Mouse (Mus musculus): ENCODE measurements around the gene Slc24a3.

Slc24a3 gene

GRCm38 (mm10) chr2:145434068-145434467 lies 266.5 kb downstream of the Slc24a3 start:
- DNase-seq (ENCODE audit: low read depth, low spot score) = no peak

- DNase-seq (ENCODE audit: low read depth, low spot score) = peak; percentile 92
Observed at GRCm38 (mm10) chr2:145438336-145438735, 270.8 kb downstream of the Slc24a3 start.

GRCm38 (mm10) chr2:145439755-145440154 lies 272.2 kb downstream of the Slc24a3 start:
- DNase-seq (ENCODE audit: low read depth, low spot score) = no peak

- peak; percentile 22 for DNase-seq (ENCODE audit: low read depth, low spot score)
Observed at GRCm38 (mm10) chr2:145457106-145457747, 289.7 kb downstream of the Slc24a3 start.

GRCm38 (mm10) chr2:145460854-145461423 lies 293.4 kb downstream of the Slc24a3 start:
- DNase-seq (ENCODE audit: low read depth, low spot score) = peak; percentile 58

- no peak for DNase-seq (ENCODE audit: low read depth, low spot score)
Observed at GRCm38 (mm10) chr2:145462253-145462652, 294.7 kb downstream of the Slc24a3 start.

GRCm38 (mm10) chr2:145468701-145469325 lies 301.3 kb downstream of the Slc24a3 start:
- DNase-seq (ENCODE audit: low read depth, low spot score) = no peak

- DNase-seq (ENCODE audit: low read depth, low spot score) = no peak
Observed at GRCm38 (mm10) chr2:145477484-145477883, 309.9 kb downstream of the Slc24a3 start.

GRCm38 (mm10) chr2:145479676-145480075 lies 312.1 kb downstream of the Slc24a3 start:
- DNase-seq (ENCODE audit: low read depth, low spot score) = no peak

- no peak for DNase-seq (ENCODE audit: low read depth, low spot score)
Observed at GRCm38 (mm10) chr2:145500231-145500630, 332.7 kb downstream of the Slc24a3 start.

- DNase-seq (ENCODE audit: low read depth, low spot score) = no peak
Observed at GRCm38 (mm10) chr2:145501472-145501871, 333.9 kb downstream of the Slc24a3 start.

- no peak for DNase-seq (ENCODE audit: low read depth, low spot score)
Observed at GRCm38 (mm10) chr2:145507702-145508101, 340.1 kb downstream of the Slc24a3 start.

GRCm38 (mm10) chr2:145510650-145511225 lies 343.2 kb downstream of the Slc24a3 start:
- DNase-seq (ENCODE audit: low read depth, low spot score) = no peak

GRCm38 (mm10) chr2:145515956-145516355 lies 348.4 kb downstream of the Slc24a3 start:
- no peak for DNase-seq (ENCODE audit: low read depth, low spot score)

GRCm38 (mm10) chr2:145517346-145517745 lies 349.8 kb downstream of the Slc24a3 start:
- DNase-seq (ENCODE audit: low read depth, low spot score) = peak; percentile 55

GRCm38 (mm10) chr2:145522017-145522416 lies 354.5 kb downstream of the Slc24a3 start:
- no peak for DNase-seq (ENCODE audit: low read depth, low spot score)

- no peak for DNase-seq (ENCODE audit: low read depth, low spot score)
Observed at GRCm38 (mm10) chr2:145523381-145523780, 355.8 kb downstream of the Slc24a3 start.

- no peak for DNase-seq (ENCODE audit: low read depth, low spot score)
Observed at GRCm38 (mm10) chr2:145527151-145527550, 359.6 kb downstream of the Slc24a3 start.

GRCm38 (mm10) chr2:145530941-145531353 lies 363.4 kb downstream of the Slc24a3 start:
- peak; percentile 11 for DNase-seq (ENCODE audit: low read depth, low spot score)

- no peak for DNase-seq (ENCODE audit: low read depth, low spot score)
Observed at GRCm38 (mm10) chr2:145533086-145533485, 365.5 kb downstream of the Slc24a3 start.

GRCm38 (mm10) chr2:145535307-145535706 lies 367.8 kb downstream of the Slc24a3 start:
- no peak for DNase-seq (ENCODE audit: low read depth, low spot score)

- no peak for DNase-seq (ENCODE audit: low read depth, low spot score)
Observed at GRCm38 (mm10) chr2:145535774-145536173, 368.2 kb downstream of the Slc24a3 start.

- DNase-seq (ENCODE audit: low read depth, low spot score) = no peak
Observed at GRCm38 (mm10) chr2:145536986-145537385, 369.4 kb downstream of the Slc24a3 start.
